Mouse (Mus musculus) granulocyte monocyte progenitor cell, adult 5-6 weeks (primary cell): ENCODE data around the gene Cox7a2l. TPM values are rescaled to one million over a fixed set of nuclear protein-coding genes. Genes with fewer than 3 reads are reported as not detected.

Experiments
- ATAC-seq: replicated peaks from 2 replicates; pipeline ENCODE4 v1.8.0; 2016; ENCODE audit warnings: mild to moderate bottlenecking, moderate TSS enrichment, inconsistent platforms; ENCODE audit not compliant: poor library complexity, severe bottlenecking
- total RNA-seq, 2 experiments: library from RNA; stranded (forward) in 1 of 2; stranded (reverse) in 1 of 2; fragments of 200-712, 200-1000 nt in 1 of 2; fragments of >200 nt in 1 of 2; fragmentation: Nextera tagmentation in 1 of 2; gene quantifications; 2 replicates each; pipeline ENCODE4 v1.2.3; 2014 to 2017

Cox7a2l gene
- total RNA-seq (2014; fragmentation: Nextera tagmentation) (206 and 241 TPM in 2 replicates), total RNA-seq (2017) (194 and 229 TPM in 2 replicates)

DNA sequence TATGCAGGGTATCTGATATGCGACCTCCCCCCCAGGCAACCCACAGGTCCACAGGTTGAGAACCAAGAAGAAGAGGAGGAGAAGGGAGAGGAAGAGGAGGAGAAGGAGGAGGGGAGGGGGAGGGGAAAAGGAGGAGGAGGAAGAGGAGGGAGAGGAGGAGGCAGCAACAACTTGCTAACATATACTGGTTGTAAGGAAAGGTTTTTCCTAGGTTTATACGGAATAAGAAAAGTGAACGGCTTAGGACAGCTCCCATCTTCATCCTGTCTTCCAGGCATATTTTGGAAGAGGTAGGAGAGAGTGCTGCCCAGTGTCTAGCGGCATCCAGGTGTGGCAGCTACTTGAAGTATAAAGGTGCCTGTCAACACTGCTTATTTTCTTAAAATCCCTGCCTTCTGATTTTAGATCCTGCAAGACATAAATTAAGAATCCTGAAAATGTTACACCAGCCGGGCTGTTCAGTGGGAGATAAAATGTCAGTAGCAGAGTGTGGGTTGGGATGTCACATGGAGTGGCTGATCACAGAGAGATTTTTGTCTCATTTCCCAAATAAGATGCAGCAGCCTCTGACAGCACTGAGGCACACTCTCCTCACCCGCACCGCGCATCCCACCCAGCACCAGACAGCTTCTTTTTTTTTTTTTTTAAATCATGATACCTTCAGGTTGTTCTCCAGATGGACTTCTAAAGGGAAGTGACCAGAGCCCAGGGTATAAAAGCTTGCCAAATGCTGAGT lies at the start of gene Cox7a2l:
Gene Cox7a2l (minus strand): TSS at position 51 of the 736 bp plus-strand sequence.
- ATAC-seq, result no peak

DNA sequence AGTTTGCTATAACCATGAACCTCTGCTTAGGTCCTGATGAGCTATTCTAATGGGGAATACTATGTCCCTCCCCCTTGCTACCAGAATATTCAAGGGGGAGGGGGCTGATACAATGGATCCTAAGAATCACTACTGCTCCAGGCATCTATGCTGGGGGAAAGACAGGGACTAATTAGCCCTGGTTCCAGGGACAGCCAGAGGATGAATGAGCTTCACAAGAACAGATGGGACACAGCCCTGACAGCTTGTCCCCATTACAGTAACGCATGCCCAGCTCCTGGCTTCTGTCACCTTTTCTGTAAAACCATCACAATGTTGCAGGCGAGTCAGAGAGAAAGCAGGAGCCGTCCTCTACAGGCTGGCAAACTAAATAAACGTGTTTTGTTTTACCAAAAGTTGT lies 48.4 kb upstream of the Cox7a2l start:
- ATAC-seq, result no peak

DNA sequence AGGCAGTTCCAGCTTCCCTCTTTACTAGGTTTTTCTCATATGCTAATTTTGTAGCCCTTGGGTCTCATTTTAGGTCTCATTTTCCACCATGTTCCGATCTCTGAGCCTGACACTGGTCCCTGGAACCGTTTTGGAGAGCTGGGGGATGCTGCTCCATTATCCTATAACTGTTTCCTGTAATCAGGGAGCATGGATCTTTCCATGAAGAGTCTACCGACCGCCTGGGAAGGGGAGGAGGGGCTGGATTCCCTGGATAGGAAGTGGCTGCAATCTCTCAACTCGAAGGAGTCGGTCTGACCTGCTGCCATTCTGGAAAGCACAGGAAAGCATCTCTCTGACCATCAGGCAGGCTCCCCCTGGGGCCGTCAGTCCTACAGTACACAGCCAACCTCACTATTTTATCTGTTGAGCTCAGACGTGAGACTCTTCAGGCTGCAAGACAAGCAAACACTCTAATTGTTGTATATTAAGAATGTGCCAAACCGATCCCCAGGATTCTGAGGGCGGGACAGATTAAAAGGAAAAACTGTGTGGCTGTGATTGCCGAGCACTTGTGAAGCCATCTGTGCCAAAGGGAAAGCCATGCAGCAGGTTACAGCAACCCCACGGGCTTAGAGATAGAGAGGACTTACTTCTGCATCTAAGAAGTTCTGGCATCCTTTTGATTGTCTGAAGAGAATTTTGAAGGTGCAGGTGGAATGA lies 47.1 kb upstream of the Cox7a2l start:
- 0 out of 2 replicates have a peak, but pooled peaks have one; percentile 6 for ATAC-seq

DNA sequence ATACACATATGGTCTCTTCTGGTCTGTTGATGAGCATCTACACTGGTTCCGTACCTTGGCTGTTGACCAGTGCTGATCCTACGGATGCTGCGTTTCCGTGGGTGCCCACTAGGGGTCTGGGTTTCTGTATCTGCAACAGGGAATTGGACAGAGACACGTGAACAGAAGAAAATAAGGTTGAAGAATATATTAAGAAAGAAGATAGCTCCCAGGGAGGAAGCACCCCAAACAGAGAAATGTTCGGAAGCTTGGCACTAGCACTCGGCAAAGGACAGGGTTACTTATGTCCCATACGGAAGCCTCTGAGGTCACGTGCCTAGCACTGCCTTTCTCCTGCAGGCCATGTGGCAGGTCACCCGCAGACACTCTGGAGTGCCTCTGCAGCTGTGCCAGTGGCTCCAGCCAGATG lies 46.6 kb upstream of the Cox7a2l start:
- peak; percentile 92 for ATAC-seq

DNA sequence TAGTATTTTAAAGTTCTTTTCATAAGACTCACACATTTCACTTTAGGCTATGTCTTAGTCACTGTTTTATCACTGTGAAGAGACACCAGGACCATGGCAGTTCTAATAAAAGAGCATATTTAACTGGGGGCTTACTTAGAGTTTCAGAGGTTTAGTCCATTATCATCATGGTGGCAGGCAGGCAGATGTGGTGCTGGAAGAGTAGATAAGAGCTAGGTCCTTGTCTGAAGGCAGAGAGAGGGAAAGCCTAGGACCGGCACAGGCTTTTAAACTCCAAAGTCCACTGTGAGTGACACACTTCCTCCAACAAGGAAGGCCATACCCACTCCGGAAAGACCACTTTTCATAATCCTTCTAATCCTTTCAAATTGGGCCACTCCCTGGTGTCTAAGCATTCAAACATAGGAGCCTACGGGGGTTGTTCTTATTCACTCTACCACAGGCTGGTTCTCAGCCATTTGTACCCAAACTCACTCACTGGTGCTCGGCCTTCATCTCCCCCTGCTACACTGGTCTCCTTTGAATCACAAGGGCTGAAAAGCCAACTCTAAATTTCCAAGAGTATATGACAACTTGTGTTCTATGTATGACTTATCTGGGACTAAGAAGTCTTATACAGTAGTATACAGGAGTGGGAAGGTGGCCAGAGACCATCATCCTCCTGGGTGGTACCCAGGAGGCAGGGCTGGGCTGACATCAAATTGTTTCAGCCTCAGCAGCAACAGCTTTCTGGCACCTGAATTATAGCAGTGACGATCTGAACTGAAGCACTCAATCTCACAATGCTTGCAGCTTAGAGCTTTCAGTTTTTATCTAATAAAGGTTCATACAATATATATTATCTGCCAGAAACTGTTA lies 45.3 kb upstream of the Cox7a2l start:
- no peak for ATAC-seq

DNA sequence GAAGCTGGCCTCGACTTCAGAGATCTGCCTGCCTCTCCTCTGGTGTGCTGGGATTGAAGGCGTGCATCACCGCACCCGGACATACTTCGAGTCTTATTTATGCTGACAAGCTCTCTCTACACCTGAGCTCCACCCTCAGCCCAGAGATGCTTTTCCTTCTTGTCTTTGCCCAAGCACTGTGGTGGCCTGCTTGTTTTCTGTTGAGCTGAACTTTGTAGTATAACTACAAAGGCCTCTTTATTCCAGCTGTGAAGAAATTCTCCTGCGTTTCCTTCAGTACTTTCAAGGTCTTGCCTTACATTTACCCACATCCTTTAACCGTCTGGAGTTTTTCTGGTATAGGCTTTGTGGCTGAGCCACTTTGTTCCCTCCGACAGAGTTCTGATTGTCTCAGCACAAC lies 42.0 kb upstream of the Cox7a2l start:
- no peak for ATAC-seq

DNA sequence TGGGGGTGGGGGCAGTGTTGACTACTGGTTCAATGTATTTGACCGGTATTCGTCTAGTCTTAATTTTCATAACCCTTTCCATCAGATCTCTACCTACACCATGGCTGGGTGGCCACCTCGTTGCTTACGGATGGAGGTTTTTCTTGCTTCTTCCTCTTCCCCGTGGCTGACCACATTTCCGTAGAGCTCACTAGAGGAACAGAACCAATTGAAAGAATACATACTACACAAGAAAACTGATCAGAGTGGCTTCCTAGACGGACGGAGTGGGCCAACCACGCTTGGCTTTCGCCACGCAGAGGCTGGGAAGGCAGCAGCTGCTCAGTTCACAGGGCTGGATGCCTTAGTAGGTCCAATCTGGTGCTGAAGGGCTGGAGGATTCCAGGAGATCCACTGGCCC lies 38.7 kb upstream of the Cox7a2l start:
- peak; percentile 68 for ATAC-seq

DNA sequence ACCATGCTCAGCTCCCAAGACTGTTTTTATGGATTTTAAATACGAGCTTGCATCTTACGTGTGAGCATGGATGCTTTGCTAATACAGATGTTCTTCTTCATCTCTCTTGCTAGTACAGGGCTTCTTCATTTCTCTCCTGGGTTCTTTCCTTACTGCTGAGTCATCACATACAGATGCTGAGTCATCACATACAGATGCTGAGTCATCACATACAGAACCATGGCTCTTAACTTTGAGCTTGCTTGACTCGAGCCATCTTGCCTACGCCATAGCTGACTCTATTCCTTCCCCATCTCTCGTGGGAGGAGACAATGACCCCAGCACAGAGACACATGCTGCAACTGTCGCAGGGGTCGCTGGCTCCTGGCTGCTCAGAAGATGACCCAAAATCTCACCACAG lies 37.9 kb upstream of the Cox7a2l start:
- ATAC-seq, result no peak

DNA sequence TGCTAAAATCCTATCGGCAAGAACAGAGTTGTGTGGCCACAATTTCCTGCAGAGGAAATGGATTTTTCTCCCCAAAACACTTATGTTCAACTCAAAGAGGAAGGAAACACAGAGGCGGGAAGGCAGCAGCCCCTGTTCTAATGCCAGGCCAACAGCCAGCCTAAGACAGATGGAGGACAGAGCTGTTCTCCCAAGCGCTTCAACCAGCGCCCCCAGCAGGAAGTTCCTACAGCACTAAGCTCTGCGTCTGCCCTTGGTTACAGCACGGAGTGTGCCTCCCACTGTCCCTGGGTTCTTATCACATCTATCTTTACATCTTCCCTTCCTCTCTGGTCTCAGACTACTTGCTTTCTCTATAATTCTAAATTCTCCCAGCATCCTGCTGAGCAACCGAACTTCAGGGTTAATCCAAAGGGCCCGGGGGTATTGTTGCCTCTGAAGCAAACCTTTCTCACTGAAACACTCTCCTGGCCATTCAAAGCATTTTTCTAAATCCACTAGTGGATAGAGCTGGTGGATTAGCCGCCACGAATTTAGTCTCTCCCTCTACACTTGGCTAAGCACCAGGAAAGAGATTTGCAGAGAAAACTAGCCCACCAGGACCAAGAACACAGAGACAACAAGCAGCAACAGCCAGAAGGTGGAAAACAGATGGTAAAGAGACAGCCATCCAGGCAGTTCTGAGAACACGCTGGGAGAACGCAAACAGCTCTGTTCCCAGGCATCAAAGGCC lies 31.5 kb upstream of the Cox7a2l start:
- peak; percentile 90 for ATAC-seq

DNA sequence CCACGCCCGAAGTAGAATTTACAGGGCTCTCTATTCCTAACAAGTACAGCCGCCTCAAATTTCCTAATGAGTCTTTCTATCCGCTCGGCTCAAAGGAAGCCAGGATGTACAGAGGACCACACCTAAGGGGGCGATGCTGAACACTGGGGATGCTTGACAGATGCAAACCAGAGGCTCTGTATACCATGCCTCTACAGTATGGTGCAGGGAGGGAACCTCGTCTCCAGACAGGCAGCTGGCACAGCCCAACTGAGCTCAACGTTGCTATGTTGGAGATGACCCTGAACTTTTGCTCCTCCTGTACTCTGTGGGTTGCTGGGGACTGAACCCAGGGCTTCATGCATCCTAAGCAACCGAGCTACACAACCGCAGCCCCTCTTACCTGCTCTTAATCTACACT lies 30.0 kb upstream of the Cox7a2l start:
- ATAC-seq, result no peak

DNA sequence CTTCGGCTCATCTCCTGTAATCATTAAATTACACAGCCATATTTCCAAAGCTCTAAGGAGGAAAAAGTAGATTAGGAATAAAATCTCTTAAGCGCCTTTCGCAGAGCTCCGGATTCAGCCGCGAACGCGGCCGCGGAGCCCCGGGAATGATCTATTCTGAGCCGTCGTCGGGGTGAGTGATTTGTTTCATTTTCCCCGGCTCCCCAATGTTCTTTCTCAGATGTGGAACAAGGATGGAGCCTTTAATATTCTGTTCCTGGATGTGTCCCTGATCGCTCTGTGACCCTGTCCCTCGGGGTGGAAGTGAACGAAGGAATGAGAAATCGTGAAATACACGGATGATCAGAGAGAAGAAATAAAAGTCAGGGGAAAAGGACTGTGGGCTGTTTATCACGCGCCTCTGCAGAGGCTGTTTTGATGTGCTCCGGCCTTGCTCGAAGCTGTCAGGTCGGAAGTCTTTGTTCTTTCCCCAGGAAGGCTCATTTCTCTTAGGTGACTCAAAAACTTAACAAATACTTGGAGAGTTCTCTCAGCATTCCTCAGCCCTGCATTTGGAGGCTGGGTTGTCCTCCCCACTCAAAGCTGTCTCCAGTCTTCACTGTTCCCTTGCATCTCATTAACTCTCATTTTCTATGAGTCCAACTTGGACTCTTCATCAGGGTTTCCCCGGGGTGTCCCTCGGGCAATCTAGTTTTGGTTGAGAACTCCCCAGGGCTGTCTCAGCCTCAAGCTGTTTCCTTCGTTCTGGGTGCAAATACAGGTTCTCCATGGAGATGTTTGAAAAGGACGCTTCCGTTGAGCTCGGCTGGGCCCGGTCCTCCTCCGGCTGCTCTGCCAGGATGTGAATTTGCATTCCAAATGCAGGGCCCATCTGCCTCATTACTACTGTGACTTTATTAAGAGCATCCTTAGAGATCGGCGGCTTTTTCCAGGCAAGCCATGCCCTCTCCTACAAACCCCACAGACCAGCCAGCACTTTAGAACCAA lies 28.9 kb upstream of the Cox7a2l start:
- no peak for ATAC-seq

DNA sequence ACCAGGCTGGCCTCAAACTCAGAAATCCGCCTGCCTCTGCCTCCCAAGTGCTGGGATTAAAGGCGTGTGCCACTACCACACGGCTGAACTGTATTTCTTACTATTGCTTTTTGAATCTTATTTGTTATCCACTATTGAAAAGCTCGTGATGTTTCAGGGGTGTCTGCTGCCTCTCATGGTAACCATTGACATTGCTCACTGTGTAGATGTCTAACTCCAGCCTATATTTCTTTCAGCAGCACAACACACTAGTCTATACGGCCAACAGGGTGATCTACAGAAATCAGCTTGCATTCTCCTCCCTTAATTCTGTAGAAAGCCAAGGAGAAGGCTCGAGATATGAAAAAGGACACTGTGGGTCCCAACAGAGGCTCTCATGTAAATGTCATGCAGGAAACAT lies 28.1 kb upstream of the Cox7a2l start:
- ATAC-seq, result no peak

DNA sequence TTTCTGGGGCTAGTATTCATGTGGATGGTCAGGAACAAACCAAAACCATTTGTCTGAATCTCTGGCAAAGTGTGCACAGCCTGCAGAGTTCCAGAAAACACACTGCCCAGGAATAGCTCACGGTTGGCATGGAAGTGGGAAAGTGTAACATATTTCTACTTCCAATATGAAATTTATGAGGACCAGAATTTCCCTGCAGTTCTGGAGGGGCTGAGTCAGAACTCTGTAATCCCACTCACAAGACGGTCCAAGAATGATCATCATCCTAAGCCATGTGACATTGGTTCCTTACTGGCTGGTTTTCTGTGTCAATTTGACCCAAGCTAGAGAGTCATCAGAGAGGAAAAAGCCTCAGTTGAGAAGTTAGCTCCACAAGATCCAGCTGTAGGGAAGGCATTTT lies 25.3 kb upstream of the Cox7a2l start:
- no peak for ATAC-seq

DNA sequence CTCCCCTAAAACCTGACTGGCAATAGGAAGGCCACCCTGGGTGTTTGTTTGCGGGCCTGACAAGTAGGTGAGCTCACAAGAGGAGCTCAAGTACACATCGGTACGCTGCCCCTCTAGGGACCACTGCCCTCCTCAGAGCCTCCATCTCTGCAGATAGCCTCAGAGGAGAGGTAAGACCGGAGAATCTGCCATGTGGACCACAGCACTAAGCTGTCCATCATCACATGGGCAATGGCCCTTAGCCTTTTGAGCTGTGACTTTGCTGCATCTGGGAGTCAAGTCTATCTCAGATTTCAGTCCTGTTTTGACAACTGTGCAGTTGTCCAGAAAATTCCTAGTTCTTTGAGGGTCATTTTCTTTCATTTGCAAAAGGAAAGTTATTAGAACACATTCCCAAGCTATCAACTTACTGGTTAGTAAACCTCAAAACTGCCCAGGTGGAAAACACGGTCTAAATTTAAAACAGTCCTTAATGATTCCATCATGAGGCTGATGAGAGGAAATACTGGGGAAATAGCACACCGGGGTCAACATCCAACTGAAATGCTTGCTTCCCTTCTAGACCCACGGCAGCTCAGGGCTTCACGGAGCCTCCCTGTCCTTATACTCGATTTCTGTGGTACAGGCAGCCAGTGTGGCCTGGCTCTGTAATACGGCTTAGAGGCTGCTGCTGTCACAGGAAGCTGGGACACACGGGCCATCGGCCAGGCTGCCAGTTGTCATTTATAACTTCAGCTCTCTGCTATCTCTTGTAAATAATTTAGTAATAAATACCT lies 22.3 kb upstream of the Cox7a2l start:
- ATAC-seq, result no peak

DNA sequence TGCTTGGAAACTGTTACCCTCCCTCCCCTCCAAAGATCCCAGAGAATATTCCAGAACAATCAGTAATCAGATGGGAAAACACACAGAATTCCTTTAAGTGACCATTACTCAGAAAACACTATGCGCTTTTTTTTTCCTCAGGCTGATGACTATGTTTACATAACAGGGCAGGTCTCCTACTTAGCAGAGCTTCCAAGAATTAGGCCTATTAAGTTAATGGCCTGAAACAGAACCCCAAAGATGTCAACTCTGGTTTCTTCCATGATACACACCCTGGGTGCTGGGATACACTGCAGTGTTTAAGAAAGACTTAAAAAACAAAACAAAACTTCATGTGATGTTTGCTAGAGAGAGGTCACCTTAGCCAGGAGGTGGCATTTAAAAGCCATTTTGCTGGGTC lies 21.6 kb upstream of the Cox7a2l start:
- ATAC-seq, result no peak

DNA sequence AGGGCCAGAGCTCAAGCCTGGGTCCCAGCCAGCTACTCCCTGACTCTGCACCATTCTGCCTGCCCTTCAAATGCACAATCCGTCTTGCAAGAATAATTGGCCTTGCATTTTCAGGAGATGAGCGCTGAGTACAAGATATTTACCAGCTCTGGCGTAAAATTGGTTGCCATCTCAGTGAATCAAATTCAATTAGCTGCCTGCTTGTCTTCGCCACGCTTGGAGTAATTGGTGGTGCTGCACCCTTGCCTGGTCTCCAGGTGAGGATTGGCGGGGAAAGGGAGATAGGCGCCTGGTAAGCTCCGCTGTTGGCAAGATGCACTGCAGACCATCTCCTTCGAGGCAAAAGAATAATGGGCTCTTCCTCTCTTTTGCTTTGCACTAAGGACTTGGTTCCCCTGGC lies 21.0 kb upstream of the Cox7a2l start:
- no peak for ATAC-seq

DNA sequence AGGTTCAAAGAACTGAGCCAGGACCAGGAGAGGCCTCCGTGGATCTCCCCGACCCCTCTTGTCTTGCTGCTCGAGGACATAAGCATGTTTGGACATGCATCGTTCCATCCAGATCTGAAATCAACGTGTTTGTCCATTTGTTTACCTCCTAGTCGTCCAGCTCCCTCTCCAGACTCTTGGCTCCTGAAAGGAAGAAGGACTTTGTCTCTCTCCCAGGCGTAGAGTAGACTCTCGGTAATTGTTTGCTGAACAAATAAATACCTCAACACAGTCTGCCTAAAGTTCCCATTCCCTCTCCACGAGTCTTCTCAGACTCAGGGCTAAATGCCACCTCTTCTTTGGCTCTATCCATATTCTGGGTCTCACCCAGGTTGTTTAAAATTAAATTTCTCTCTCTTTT lies 16.0 kb upstream of the Cox7a2l start:
- ATAC-seq, result no peak

DNA sequence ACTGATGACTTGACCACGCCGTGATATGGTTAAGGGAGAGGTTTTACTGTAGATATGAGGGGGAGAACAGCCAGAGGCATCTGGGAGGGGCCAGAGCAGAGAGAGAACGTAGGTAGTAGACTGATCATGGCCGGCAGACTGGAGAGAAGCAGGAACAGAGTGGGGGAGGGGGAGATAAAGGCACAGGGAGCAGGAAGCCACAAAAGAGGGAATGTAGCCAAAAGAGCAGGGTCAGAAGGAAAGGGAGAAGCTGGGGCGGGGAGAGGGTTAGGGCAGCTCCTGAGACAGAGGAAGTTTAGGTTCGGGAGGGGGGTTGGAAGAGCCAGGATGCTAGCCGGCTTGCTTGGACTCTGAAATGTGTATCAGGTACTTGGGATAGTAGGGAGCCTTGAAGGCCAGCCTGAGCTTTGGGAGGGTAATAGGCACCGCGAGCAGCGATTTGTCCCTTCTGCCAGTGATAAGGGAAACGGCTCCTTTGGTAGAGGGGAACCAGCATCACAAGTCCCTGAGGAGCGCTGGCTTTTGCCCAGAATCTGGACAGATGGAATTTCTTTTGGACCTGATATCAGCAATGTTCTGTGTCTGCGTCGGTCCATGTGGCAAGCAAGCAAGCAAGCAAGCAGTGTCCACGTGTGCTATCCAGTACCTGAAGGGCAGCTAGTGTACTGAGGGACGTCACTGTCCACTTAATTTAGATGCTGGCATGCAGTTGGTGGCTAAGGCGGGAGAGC lies 10.7 kb upstream of the Cox7a2l start:
- ATAC-seq, result peak; percentile 57
